Mouse (Mus musculus): ENCODE measurements around the gene Tbc1d4.
"Not testable (repeated sequence)": the region's sequence is repeated elsewhere in the genome, so short reads cannot be mapped to it uniquely, and the experiment has no call there.

Tbc1d4 gene

GRCm38 (mm10) chr14:101595301-101596080, 13.5 kb downstream of the Tbc1d4 start:
- no peak for DNase-seq

GRCm38 (mm10) chr14:101594001-101594400, 15.0 kb downstream of the Tbc1d4 start:
- DNase-seq: no peak

- no peak for DNase-seq
Observed at GRCm38 (mm10) chr14:101593340-101593739, 15.7 kb downstream of the Tbc1d4 start.

- DNase-seq: no peak
Observed at GRCm38 (mm10) chr14:101591101-101591500, 17.9 kb downstream of the Tbc1d4 start.

- not testable (repeated sequence) for DNase-seq
Observed at GRCm38 (mm10) chr14:101588209-101588991, 20.6 kb downstream of the Tbc1d4 start.

GRCm38 (mm10) chr14:101587366-101588040, 21.5 kb downstream of the Tbc1d4 start:
- not testable (repeated sequence) for DNase-seq

- DNase-seq: no peak
Observed at GRCm38 (mm10) chr14:101586096-101586495, 22.9 kb downstream of the Tbc1d4 start.

- DNase-seq: no peak
Observed at GRCm38 (mm10) chr14:101575651-101576050, 33.3 kb downstream of the Tbc1d4 start.

GRCm38 (mm10) chr14:101574536-101574935, 34.5 kb downstream of the Tbc1d4 start:
- DNase-seq: no peak

- no peak for DNase-seq
Observed at GRCm38 (mm10) chr14:101573107-101573614, 35.8 kb downstream of the Tbc1d4 start.

GRCm38 (mm10) chr14:101568828-101569227, 40.2 kb downstream of the Tbc1d4 start:
- no peak for DNase-seq

GRCm38 (mm10) chr14:101566717-101567116, 42.3 kb downstream of the Tbc1d4 start:
- no peak for DNase-seq

GRCm38 (mm10) chr14:101565661-101566060, 43.3 kb downstream of the Tbc1d4 start:
- no peak for DNase-seq

GRCm38 (mm10) chr14:101561251-101561701, 47.7 kb downstream of the Tbc1d4 start:
- DNase-seq: no peak

- DNase-seq: no peak
Observed at GRCm38 (mm10) chr14:101559446-101559845, 49.5 kb downstream of the Tbc1d4 start.

GRCm38 (mm10) chr14:101548885-101549573, 60.0 kb downstream of the Tbc1d4 start:
- no peak for DNase-seq

- no peak for DNase-seq
Observed at GRCm38 (mm10) chr14:101541863-101542262, 67.1 kb downstream of the Tbc1d4 start.

GRCm38 (mm10) chr14:101541141-101541540, 67.8 kb downstream of the Tbc1d4 start:
- DNase-seq: no peak

- DNase-seq: no peak
Observed at GRCm38 (mm10) chr14:101540466-101540865, 68.5 kb downstream of the Tbc1d4 start.

- DNase-seq: no peak
Observed at GRCm38 (mm10) chr14:101537906-101538305, 71.1 kb downstream of the Tbc1d4 start.

GRCm38 (mm10) chr14:101537413-101537812, 71.6 kb downstream of the Tbc1d4 start:
- DNase-seq: no peak

- no peak for DNase-seq
Observed at GRCm38 (mm10) chr14:101532090-101532695, 76.8 kb downstream of the Tbc1d4 start.
